Comparison of ENCODE assay signal across 27 mouse cellular contexts in genomic region chr16:63506437-63506836, GRCm38 (mm10).
"Had no signal": no experiment of that assay in that cellular context is flagged by ENCODE, and none has a peak within 500 bp of the region (broad histone marks: within the 10 kb centered on the region; RNA-seq: fewer than 3 reads in every experiment).

No protein-coding gene starts in this region.

- ATAC-seq: hindbrain, postnatal 0 days; intestine, embryonic 16.5 days; liver, embryonic 12.5 days had no signal

- H3K4me3 ChIP-seq: heart, adult 2 months; heart, embryonic 13.5 days; heart, embryonic 15.5 days; hindbrain, embryonic 13.5 days; hindbrain, embryonic 15.5 days; kidney, embryonic 15.5 days; limb, embryonic 13.5 days; limb, embryonic 15.5 days; liver, embryonic 12.5 days had no signal

- H3K9me3 ChIP-seq: heart, embryonic 13.5 days; heart, embryonic 15.5 days; hindbrain, embryonic 13.5 days; hindbrain, embryonic 15.5 days; kidney, embryonic 15.5 days; limb, embryonic 13.5 days; limb, embryonic 15.5 days; liver, embryonic 12.5 days had no signal

- H3K27ac ChIP-seq: heart, adult 2 months; heart, embryonic 13.5 days; heart, embryonic 15.5 days; hindbrain, embryonic 13.5 days; hindbrain, embryonic 15.5 days; hindbrain, postnatal 0 days; kidney, embryonic 15.5 days; kidney, postnatal 0 days; limb, embryonic 13.5 days; limb, embryonic 15.5 days; liver, embryonic 12.5 days; liver, embryonic 14.5 days had no signal

- H3K4me2 ChIP-seq: heart, embryonic 11.5 days; heart, embryonic 13.5 days; heart, embryonic 15.5 days; hindbrain, embryonic 13.5 days; hindbrain, embryonic 15.5 days; kidney, embryonic 15.5 days; limb, embryonic 13.5 days; limb, embryonic 15.5 days; liver, embryonic 12.5 days had no signal

- H3K27me3 ChIP-seq: heart, embryonic 13.5 days; heart, embryonic 15.5 days; hindbrain, embryonic 13.5 days; hindbrain, embryonic 15.5 days; kidney, embryonic 15.5 days; limb, embryonic 13.5 days; limb, embryonic 15.5 days; liver, embryonic 12.5 days had no signal

- H3K9ac ChIP-seq: heart, embryonic 13.5 days; heart, embryonic 15.5 days; hindbrain, embryonic 13.5 days; hindbrain, embryonic 15.5 days; kidney, embryonic 15.5 days; limb, embryonic 13.5 days; limb, embryonic 15.5 days; liver, embryonic 12.5 days; liver, embryonic 14.5 days had no signal

- H3K4me1 ChIP-seq: heart, embryonic 13.5 days; heart, embryonic 15.5 days; hindbrain, embryonic 13.5 days; hindbrain, embryonic 15.5 days; kidney, embryonic 15.5 days; limb, embryonic 13.5 days; limb, embryonic 15.5 days; liver, embryonic 12.5 days had no signal

- H3K36me3 ChIP-seq: heart, embryonic 13.5 days; heart, embryonic 15.5 days; hindbrain, embryonic 13.5 days; hindbrain, embryonic 15.5 days; kidney, embryonic 15.5 days; limb, embryonic 13.5 days; limb, embryonic 15.5 days; liver, embryonic 12.5 days had no signal

- DNase-seq: gastrocnemius, postnatal 14 days; gastrocnemius, postnatal 36 days; heart, adult 11 months; heart, adult 2 months; heart, postnatal 14 days; heart, postnatal 36 days; kidney, adult 11 months; kidney, adult 2 months; kidney, adult 9 months; kidney, postnatal 14 days; kidney, postnatal 36 days; layer of hippocampus, adult 9-11 months; layer of hippocampus, postnatal 36 days; left cerebral cortex, postnatal 4 days had no signal
